Mouse (Mus musculus) liver, embryonic 11.5 days (tissue): ENCODE results near the gene Ivd. TPM values are rescaled to one million over a fixed set of nuclear protein-coding genes. Genes with fewer than 3 reads are reported as not detected.

Experiments used
- ATAC-seq: fragments of 200-750 bp; cut with Nextera tagmentation; replicated peaks from 2 replicates; pipeline ENCODE4 v1.8.0; 2017; ENCODE audit warnings: moderate number of reproducible peaks, mild to moderate bottlenecking, moderate TSS enrichment, moderate library complexity; ENCODE audit not compliant: low FRiP score
- DNase-seq: peaks from one replicate; pipeline ENCODE4 v3.0.0-alpha.2; 2017; ENCODE audit warnings: low spot score
- H3K27ac ChIP-seq: fragments of 300-500 bp; sonication (generic); 2 replicates; pipeline ENCODE4 v1.5.1; 2014; ENCODE audit warnings: mild to moderate bottlenecking, low read depth, low read length, control low read depth
- H3K27me3 ChIP-seq: fragments of 300-500 bp; sonication (generic); replicated peaks from 2 replicates; pipeline ENCODE4 v1.6.1; 2014; ENCODE audit warnings: low read length, mixed read lengths; ENCODE audit not compliant: control insufficient read depth, insufficient read depth
- H3K36me3 ChIP-seq: fragments of 300-500 bp; sonication (generic); 2 replicates; pipeline ENCODE4 v1.6.1; 2014; ENCODE audit warnings: mild to moderate bottlenecking, low read length, moderate library complexity, mixed read lengths; ENCODE audit not compliant: control insufficient read depth, insufficient read depth
- H3K4me1 ChIP-seq: fragments of 300-500 bp; sonication (generic); replicated peaks from 2 replicates; pipeline ENCODE4 v1.6.1; 2014; ENCODE audit warnings: low read length, mixed read lengths; ENCODE audit not compliant: control insufficient read depth, insufficient read depth
- H3K4me2 ChIP-seq: fragments of 300-500 bp; sonication (generic); 2 replicates; pipeline ENCODE4 v1.6.1; 2014; ENCODE audit warnings: mild to moderate bottlenecking, control low read depth, moderate library complexity
- H3K4me3 ChIP-seq: fragments of 300-500 bp; sonication (generic); 2 replicates; pipeline ENCODE4 v1.5.1; 2014; ENCODE audit warnings: low read depth, low read length, control low read depth
- H3K9ac ChIP-seq: fragments of 300-500 bp; sonication (generic); 2 replicates; pipeline ENCODE4 v1.6.1; 2014; ENCODE audit warnings: low read depth, low read length, control low read depth
- H3K9me3 ChIP-seq: fragments of 300-500 bp; sonication (generic); 2 replicates; pipeline ENCODE4 v1.6.1; 2016; ENCODE audit warnings: low read length, inconsistent platforms, mixed read lengths; ENCODE audit not compliant: control insufficient read depth
- WGBS: fragments of 180-500 bp; shearing (Covaris S2); extraction: QIAGEN DNeasy Blood & Tissue Kit; methylation state at CpG from one replicate; pipeline ENCODE4 v1.1.7; 2014; 5-methylcytosine and 5-hydroxymethylcytosine counted together
- polyA plus RNA-seq: library from polyadenylated mRNA; unstranded; fragments of >200 nt; fragmentation: Nextera tagmentation; extraction: Ambion mirVana; gene quantifications from 2 replicates; pipeline ENCODE4 v1.2.1, GENCODE M21; 2014

The Ivd gene
- polyA plus RNA-seq = 41.3 and 48.6 TPM in 2 replicates

DNA sequence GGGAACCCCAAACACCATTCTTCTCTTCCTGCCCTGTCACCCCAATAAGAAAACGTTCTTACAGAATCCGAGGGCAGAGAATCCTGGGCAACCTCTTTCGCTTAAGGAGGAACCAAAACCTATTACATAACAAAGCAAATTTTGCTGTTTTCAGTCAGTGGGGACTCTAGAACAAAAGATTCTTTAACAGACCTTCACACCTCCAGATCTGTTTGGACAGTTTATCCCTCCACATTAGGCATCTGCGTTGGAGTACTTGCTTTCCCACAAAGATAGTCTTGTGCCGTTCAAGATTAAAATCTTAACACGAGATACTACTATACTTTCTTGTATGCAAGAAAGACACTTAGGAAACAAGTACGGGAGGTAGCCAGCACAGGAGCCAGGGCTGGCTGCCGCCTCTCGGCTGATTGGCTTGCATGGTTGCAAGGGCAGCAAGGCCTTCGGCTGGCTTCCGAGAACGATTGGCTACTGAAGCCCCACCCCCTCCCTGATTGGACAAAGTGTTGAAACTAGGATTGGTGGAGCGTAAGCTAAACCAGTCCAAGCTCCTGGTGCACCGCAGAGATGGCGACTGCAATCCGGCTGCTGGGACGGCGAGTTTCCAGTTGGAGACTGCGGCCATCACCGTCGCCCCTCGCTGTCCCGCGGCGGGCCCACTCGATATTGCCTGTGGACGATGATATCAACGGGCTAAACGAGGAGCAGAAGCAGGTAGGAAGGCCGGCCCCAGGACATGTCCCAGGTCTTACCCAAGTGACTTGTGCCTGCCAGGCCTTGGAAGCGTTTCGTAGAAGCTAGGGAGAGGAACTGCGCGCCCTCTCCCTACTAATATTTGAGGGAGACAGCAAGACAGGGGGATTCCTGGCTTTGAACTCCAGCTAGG lies at the start of gene Ivd:
TSS of gene Ivd (plus strand) at position 501 of the 886 bp plus-strand sequence.
- Histone ChIP-seq H3K4me1 (peaks cover 3% of the 10 kb centered on the region; the same call in 1 of the 2 replicates), H3K9ac (peak within 1 kb of the TSS; percentile 71), H3K27ac (no peak within 1 kb of the TSS), H3K4me2 (peak within 1 kb of the TSS; percentile 85), H3K4me3 (peak within 1 kb of the TSS; percentile 69), H3K36me3 (0 out of 2 replicates have a peak, but pooled peaks cover 2% of the 10 kb centered on the region), H3K27me3 (no peaks in the 10 kb centered on the region), H3K9me3 (no peaks in the 10 kb centered on the region)
- WGBS = under 1% methylated on average over 34 of the region's 34 CpGs
- ATAC-seq (peak; percentile 99), DNase-seq (peak; percentile 87)

DNA sequence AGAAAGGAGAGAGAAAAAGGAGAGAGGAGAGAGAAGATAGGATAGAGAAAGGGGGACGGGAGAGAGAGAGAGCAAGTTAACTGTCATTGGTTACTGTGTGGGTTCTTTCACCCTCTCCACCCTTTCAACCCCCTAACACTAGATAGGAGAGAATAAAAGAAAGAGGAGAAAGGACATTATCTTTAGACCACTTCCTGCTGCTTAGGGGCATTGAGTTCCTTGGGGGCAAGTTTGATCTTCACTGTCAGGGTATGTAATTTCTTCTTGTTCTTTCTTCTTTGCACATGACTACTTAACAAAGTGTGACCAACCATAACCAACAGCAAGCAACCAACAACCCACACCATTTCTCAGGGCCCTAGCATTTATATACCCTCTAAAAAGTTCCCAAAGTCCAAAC lies 49.0 kb upstream of the Ivd start:
- Histone ChIP-seq H3K27ac (no peak overlapping the region), H3K4me2 (no peak overlapping the region), H3K9me3 (no peaks in the 10 kb centered on the region), H3K4me3 (no peak overlapping the region), H3K36me3 (peaks cover 13% of the 10 kb centered on the region), H3K9ac (no peak overlapping the region), H3K4me1 (peaks cover 3% of the 10 kb centered on the region), H3K27me3 (no peaks in the 10 kb centered on the region)
- 50% methylated on average over 1 of the region's 1 CpGs for WGBS
- DNase-seq (no peak), ATAC-seq (no peak)

DNA sequence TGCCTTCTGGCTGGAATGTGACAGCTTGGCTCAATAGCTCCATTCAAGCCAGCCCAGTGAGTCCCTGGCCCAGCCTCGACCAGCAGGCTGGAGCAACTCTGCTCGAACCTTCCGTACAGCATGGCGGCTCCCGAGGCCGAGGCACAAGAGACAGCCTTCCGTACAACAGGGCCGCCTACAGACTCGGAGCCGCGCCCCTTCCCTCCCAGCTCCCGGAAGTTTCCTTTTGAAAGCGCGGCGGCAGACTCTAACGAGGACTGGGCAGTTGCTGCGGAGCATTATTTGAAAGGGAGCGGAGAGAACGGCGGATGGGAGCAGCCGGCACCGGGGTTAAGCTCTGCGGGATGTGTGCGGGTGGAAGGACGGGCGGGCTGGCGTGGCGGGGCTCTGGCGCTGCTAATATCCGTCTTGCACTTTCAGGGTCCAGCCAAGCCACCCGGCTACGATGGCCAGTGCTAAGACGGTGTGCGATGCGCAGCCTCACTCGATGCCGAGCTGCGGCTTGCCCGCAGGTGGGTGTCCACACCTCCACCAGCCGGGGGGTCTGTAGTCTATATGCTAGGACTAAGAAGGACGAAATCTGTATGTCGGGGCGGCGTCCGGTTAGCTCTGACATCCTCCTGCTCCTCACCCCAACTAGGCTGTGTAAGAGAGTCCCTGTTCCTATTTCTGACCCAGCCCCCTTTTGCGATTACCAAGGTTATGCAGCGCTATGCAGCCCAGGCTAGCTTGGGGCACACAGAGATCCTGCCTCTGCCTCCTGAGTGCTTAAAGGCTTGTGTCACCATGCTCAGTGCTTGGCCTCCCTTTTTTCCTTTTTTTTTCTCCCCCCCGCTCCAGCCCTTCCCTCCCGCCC lies 47.5 kb upstream of the Ivd start, which contains the start of gene Knstrn:
TSS of gene Knstrn (plus strand) at position 23 of the 856 bp plus-strand sequence.
- DNase-seq = peak; percentile 92
- H3K4me2 ChIP-seq = peak within 1 kb of the TSS; percentile 84
- H3K4me1 ChIP-seq = peaks cover 3% of the 10 kb centered on the region
- no peaks in the 10 kb centered on the region for H3K9me3 ChIP-seq
- H3K9ac ChIP-seq = peak within 1 kb of the TSS; percentile 91
- peak within 1 kb of the TSS; percentile 84 for H3K4me3 ChIP-seq
- WGBS = under 1% methylated on average over 49 of the region's 49 CpGs
- peak within 1 kb of the TSS; percentile 72 for H3K27ac ChIP-seq
- peaks cover 28% of the 10 kb centered on the region for H3K36me3 ChIP-seq
- peak; percentile 93 for ATAC-seq
- H3K27me3 ChIP-seq = no peaks in the 10 kb centered on the region

DNA sequence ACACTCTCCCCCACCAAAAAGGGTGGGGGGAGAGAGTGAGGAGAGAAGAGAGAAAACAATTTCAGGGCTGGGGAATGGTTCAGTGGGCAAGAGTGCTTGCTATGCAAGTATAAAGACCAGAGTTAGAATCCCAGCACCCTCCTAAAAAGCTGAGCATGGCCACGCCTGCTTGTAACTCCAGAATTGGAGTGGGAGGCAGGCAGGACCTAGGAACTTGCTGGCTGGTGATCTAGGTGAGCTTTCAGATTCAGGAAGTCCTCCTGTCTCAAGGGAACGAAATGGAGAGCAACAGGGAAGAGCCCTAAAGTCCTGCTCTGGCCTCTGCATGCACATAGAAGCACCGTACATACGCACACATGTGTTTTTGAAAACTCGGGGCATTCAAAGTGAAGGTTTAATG lies 39.0 kb upstream of the Ivd start:
- H3K4me2 ChIP-seq = no peak overlapping the region
- no peak overlapping the region for H3K9ac ChIP-seq
- peaks cover 62% of the 10 kb centered on the region for H3K36me3 ChIP-seq
- no peak overlapping the region for H3K4me3 ChIP-seq
- H3K4me1 ChIP-seq = no peaks in the 10 kb centered on the region
- ATAC-seq = no peak
- H3K27me3 ChIP-seq = no peaks in the 10 kb centered on the region
- WGBS = 86% methylated on average over 5 of the region's 5 CpGs
- no peak overlapping the region for H3K27ac ChIP-seq
- DNase-seq = no peak
- no peaks in the 10 kb centered on the region; the same call in 1 of the 2 replicates for H3K9me3 ChIP-seq

DNA sequence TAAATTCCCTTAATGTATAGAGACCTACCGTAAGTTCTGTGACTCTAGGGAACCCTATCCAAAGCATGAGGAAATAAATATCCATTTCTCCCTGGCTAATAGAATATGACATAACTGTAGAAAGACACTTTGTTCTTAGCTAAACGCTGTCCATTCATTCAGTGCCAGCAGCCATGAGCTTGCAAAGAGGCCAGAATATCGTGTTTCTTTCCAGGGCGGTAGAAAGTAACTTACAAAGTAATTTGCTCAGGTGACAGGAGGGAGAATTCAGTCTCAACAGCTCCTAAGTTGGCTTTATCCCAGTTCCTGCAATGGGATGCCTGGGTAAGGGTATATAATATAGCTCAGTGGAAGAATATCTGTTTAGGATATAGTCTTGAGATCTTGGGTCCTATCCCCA lies 37.4 kb upstream of the Ivd start:
- Histone ChIP-seq H3K27me3 (no peaks in the 10 kb centered on the region), H3K4me1 (no peaks in the 10 kb centered on the region), H3K27ac (no peak overlapping the region), H3K36me3 (peaks cover 52% of the 10 kb centered on the region), H3K9ac (no peak overlapping the region), H3K9me3 (no peaks in the 10 kb centered on the region; the same call in 1 of the 2 replicates), H3K4me3 (no peak overlapping the region), H3K4me2 (no peak overlapping the region)
- ATAC-seq (no peak), DNase-seq (no peak)
- 94% methylated on average over 4 of the region's 4 CpGs for WGBS

DNA sequence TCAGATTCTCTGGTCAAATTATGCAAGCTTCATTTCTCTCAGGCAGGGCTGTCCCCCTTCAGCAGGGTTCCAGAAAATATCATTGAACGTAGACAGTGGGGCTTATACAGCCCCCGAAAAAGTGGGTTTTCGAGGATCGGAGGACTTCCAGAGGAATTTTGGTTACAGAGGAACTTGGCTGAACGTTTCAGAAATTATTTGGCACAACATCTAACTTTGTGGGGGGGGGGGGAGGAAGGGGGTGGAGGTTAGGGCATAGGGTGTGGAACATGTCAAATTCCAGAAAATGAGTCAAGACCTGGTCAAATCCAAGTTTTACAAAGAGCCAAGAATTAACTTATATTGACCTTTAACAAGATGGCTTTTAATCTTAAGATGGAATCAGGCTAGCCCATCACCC lies 32.7 kb upstream of the Ivd start:
- no peaks in the 10 kb centered on the region for H3K4me1 ChIP-seq
- no peak overlapping the region for H3K27ac ChIP-seq
- no peaks in the 10 kb centered on the region; the same call in 1 of the 2 replicates for H3K9me3 ChIP-seq
- DNase-seq (no peak), ATAC-seq (no peak)
- H3K4me2 ChIP-seq = no peak overlapping the region
- no peak overlapping the region for H3K4me3 ChIP-seq
- no peaks in the 10 kb centered on the region for H3K27me3 ChIP-seq
- WGBS = 92% methylated on average over 5 of the region's 5 CpGs
- peaks cover 60% of the 10 kb centered on the region for H3K36me3 ChIP-seq
- H3K9ac ChIP-seq = no peak overlapping the region

DNA sequence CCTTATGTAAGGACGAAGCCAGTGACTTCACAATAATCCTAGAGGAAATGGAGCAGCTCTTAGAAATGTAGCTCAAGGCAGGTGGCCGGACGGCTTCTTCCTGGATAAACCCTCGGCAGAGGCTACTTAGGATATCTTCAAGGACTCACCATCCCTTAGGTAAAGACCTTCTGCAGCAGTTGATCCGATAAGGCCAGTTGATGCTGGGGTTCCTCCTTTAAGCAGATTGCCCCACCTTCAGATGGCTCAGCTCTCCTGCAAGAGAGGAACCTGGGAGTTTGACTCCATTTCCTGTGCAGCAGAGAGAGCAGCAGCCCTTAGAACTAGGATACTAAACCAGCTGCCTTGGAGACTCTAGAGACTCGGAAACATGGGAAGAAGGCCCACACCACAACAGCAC lies 27.7 kb upstream of the Ivd start:
- Histone ChIP-seq H3K4me2 (no peak overlapping the region), H3K4me3 (no peak overlapping the region), H3K27ac (no peak overlapping the region), H3K4me1 (no peaks in the 10 kb centered on the region), H3K27me3 (no peaks in the 10 kb centered on the region), H3K9ac (no peak overlapping the region), H3K9me3 (no peaks in the 10 kb centered on the region), H3K36me3 (peaks cover 35% of the 10 kb centered on the region)
- WGBS = 89% methylated on average over 6 of the region's 6 CpGs
- no peak for ATAC-seq
- DNase-seq = no peak

DNA sequence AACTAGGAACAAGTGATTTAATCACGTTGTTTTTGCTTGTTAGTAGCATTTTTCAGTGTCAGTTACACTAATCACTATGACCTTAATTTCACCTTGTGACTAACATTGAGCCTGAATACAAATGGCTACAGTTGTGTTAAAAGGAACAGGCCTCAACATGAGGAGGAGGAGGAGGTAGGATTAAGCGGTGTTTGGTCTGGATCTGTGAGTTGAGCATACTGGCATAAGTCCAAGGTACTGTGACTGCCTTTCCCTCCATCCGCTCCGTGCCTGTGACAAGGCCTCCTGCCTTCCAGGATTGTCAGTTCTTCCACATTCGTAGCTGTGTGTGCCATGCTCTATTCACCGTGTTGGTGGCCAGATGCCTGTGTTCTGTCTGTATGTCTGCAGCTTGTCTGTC lies 26.6 kb upstream of the Ivd start:
- H3K4me1 ChIP-seq = no peaks in the 10 kb centered on the region
- no peak for ATAC-seq
- no peak for DNase-seq
- no peak overlapping the region for H3K4me2 ChIP-seq
- no peaks in the 10 kb centered on the region for H3K27me3 ChIP-seq
- H3K9ac ChIP-seq = no peak overlapping the region
- no peak overlapping the region for H3K27ac ChIP-seq
- peaks cover 30% of the 10 kb centered on the region for H3K36me3 ChIP-seq
- H3K9me3 ChIP-seq = no peaks in the 10 kb centered on the region
- 91% methylated on average over 6 of the region's 6 CpGs for WGBS
- no peak overlapping the region for H3K4me3 ChIP-seq
